Mouse (Mus musculus): ENCODE results near the gene Plk5.

GRCm38 (mm10) chr10:80316359-80316781 is 39.9 kb upstream of the Plk5 start:
- TF ChIP-seq CTCF (conservative IDR thresholded peaks at IDR 0.05; ENCODE audit: insufficient read depth, insufficient read length, low read depth, low read length) (no peak), POLR2A (IDR thresholded peaks at IDR 0.05; ENCODE audit: low read depth, low read length) (no peak)
